Mouse (Mus musculus): ENCODE data around the gene Nsf.

Gene Nsf

GRCm38 (mm10) chr11:103772505-103773386 lies 181.1 kb downstream of the Nsf start:
- DNase-seq (ENCODE audit: low spot score) = no peak
